Mouse (Mus musculus): ENCODE measurements at regions not wholly inside any gene's neighbourhood (a gene's known extent, or its start where the extent isn't known, plus 50 kb on each side); places are given as distances from the start of the nearest gene placed in this dataset.

DNA sequence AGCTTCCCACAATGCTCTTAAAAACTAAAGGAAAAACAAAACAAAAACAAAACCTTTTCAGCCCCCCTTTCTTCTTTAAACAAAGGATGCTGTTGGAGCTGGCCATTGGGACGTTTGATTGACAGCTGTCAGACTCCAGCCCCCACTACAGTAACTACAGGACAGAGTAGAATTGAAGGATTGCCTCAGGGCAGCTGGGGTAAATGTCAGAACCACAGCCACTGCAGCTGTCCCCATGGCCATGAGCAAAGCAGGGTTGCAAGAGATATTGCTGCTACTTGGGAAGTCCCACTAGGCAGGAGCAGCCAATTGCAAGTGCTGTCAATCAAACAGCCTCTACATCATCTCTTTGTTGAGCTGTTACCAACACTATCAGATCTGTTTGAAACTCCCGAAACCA lies 911.8 kb downstream of the Fam19a2 start:
- no peak overlapping the region for H3K27ac ChIP-seq
- no peak overlapping the region for H3K9ac ChIP-seq (replicated peaks)
- 63% methylated on average over 2 of the region's 2 CpGs for WGBS
- H3K36me3 ChIP-seq, result no peaks in the 10 kb centered on the region
- no peak for ATAC-seq (ENCODE audit: insufficient number of reproducible peaks, insufficient read depth, low FRiP score, low TSS enrichment, low read depth)
- no peak overlapping the region for H3K4me2 ChIP-seq
- no peaks in the 10 kb centered on the region for H3K9me3 ChIP-seq
- H3K4me1 ChIP-seq (replicated peaks), result no peaks in the 10 kb centered on the region
- no peak overlapping the region for H3K4me3 ChIP-seq (replicated peaks)
- no peaks in the 10 kb centered on the region for H3K27me3 ChIP-seq

DNA sequence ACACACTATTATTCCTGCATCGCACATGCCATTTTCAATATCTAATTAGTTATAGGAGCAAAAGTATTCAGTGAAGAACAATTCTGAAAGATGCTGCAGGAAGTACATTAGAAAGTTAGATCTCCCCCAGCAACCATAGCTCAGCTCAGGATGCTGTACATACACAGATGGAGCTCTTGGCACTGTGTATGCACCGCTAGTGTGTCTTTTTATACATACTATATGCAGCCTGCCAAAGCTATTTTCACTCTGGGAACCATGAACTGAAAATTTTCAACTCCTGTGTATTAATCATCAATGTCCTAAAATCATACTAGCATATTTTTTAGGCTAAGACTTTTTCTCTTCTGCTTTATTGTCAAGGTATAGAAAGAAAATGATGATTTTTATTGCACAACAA lies 944.5 kb downstream of the Fam19a2 start:
- H3K9me3 ChIP-seq, result no peaks in the 10 kb centered on the region

DNA sequence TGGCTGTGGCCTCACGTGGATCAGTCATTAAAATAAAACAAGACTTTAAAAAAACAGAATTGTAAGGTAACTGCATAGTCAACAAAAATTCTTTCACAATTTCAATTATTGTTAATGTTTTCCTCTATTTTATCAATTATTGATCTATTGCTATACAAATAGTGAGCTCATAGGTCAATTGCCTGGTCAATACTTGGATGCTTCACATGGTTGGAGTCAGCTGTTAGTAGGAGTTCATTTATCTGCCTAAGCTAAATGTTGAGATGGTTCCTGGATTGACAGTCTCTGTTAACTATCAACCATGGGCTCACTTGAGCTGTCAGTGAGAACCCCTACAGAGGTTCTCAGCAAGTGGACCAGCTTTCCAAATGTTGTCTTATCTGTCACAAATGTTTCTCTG lies 955.7 kb downstream of the Fam19a2 start:
- 81% methylated on average over 1 of the region's 1 CpGs for WGBS
- Histone ChIP-seq H3K36me3 (no peaks in the 10 kb centered on the region), H3K9ac (replicated peaks) (no peak overlapping the region), H3K9me3 (no peaks in the 10 kb centered on the region), H3K4me3 (replicated peaks) (no peak overlapping the region), H3K27ac (no peak overlapping the region), H3K4me1 (replicated peaks) (no peaks in the 10 kb centered on the region), H3K27me3 (no peaks in the 10 kb centered on the region), H3K4me2 (no peak overlapping the region)
- ATAC-seq (ENCODE audit: insufficient number of reproducible peaks, insufficient read depth, low FRiP score, low TSS enrichment, low read depth), result no peak

More for the DNA sequence above, 944.5 kb downstream of the Fam19a2 start:
- no peak for ATAC-seq (ENCODE audit: insufficient number of reproducible peaks, insufficient read depth, low FRiP score, low TSS enrichment, low read depth)
- no peak overlapping the region for H3K27ac ChIP-seq
- WGBS, result 91% methylated on average over 2 of the region's 2 CpGs
- H3K9ac ChIP-seq (replicated peaks), result no peak overlapping the region
- H3K4me3 ChIP-seq (replicated peaks), result no peak overlapping the region
- no peaks in the 10 kb centered on the region for H3K27me3 ChIP-seq
- no peaks in the 10 kb centered on the region for H3K4me1 ChIP-seq (replicated peaks)
- no peaks in the 10 kb centered on the region for H3K36me3 ChIP-seq
- no peak overlapping the region for H3K4me2 ChIP-seq

DNA sequence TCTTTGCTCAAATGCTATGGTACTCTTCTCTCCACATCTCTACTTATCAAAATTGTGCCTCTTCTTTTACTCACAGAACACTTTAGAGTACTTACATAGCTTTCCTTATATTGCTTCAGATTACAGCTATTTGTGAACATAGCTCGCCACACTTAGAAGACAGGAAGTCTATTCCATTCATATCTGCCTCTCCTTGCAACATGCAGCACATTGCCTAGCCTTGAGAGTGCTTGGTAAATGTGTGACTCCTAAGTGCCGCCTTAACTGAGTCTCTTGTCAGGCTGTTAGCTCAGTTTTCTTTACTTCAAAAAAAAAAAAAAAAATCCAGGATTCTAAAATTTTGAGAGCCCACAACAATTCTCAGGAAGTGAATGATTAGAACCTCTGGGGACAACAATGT lies 958.3 kb downstream of the Fam19a2 start:
- H3K27me3 ChIP-seq, result no peaks in the 10 kb centered on the region
- ATAC-seq (ENCODE audit: insufficient number of reproducible peaks, insufficient read depth, low FRiP score, low TSS enrichment, low read depth), result no peak
- H3K9ac ChIP-seq (replicated peaks), result no peak overlapping the region
- no peak overlapping the region for H3K4me2 ChIP-seq
- H3K27ac ChIP-seq, result no peak overlapping the region
- H3K36me3 ChIP-seq, result no peaks in the 10 kb centered on the region
- H3K4me1 ChIP-seq (replicated peaks), result no peaks in the 10 kb centered on the region
- WGBS, result 73% methylated on average over 2 of the region's 2 CpGs
- H3K9me3 ChIP-seq, result no peaks in the 10 kb centered on the region
- H3K4me3 ChIP-seq (replicated peaks), result no peak overlapping the region

DNA sequence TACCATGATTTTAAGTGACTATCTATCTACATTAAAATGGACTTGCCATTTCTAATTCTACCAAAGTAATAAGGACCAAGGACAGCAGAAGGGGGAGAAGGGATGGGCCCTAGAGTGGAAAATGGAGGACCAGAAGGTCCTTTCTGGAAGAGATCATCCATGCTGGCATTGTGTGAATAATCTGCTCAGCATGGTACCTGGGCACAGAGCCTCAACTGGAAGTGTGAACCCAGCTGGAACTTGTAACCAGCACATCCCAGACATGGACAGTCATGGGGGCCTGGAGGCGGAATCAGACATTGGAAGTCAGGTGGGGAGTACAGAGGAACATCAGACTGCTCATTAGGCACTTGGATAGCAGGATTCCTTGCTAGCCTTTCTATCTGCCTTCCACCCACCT lies 963.3 kb downstream of the Fam19a2 start:
- no peak overlapping the region for H3K4me2 ChIP-seq
- H3K27me3 ChIP-seq, result no peaks in the 10 kb centered on the region
- H3K9ac ChIP-seq (replicated peaks), result no peak overlapping the region
- no peak overlapping the region for H3K27ac ChIP-seq
- H3K4me1 ChIP-seq (replicated peaks), result no peaks in the 10 kb centered on the region
- no peak overlapping the region for H3K4me3 ChIP-seq (replicated peaks)
- H3K9me3 ChIP-seq, result no peaks in the 10 kb centered on the region
- WGBS, result 87% methylated on average over 1 of the region's 1 CpGs
- ATAC-seq (ENCODE audit: insufficient number of reproducible peaks, insufficient read depth, low FRiP score, low TSS enrichment, low read depth), result no peak
- H3K36me3 ChIP-seq, result no peaks in the 10 kb centered on the region

DNA sequence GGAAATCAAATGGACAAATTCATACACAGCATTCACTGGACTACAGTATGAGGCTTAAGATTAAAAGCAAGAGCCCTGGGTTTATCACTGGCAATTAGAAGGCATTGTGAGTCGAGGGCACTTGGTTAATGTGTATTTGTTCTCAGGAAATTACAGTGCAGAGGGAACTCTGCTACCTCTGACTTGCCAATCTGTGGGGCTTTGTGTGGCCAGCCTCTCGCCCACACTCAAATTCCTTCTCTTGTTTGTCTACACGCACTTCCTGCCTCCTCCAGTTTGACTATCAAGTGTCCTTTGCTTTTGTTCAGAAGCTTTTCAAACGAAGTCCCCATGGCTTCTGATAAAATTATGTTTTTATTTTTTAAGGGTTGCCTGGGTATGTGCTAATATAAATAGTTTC lies 985.6 kb downstream of the Fam19a2 start:
- Histone ChIP-seq H3K4me3 (replicated peaks) (no peak overlapping the region), H3K9me3 (no peaks in the 10 kb centered on the region), H3K9ac (replicated peaks) (no peak overlapping the region), H3K27ac (no peak overlapping the region), H3K27me3 (no peaks in the 10 kb centered on the region), H3K4me1 (replicated peaks) (no peaks in the 10 kb centered on the region), H3K4me2 (no peak overlapping the region), H3K36me3 (no peaks in the 10 kb centered on the region)
- no peak for ATAC-seq (ENCODE audit: insufficient number of reproducible peaks, insufficient read depth, low FRiP score, low TSS enrichment, low read depth)
- 48% methylated on average over 4 of the region's 4 CpGs for WGBS

DNA sequence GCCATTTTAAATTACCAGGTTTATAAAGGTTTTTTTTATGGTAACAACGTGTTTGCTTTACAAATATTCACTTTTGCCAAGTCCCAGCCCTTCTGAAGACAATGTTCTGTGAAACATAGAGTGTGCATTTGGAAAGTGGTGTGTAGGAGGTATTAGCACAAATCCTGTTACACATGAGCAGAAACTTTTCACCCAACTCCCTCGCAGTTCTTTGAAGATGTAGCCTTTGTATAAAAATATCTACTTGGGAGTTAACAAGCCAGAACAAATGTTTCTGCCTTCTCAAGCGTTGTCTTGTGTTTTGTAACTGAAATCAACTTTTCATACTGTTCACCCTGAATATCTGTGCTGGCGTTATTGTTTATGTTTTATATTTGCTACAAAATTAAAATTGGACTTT lies 986.2 kb downstream of the Fam19a2 start:
- Histone ChIP-seq H3K9ac (replicated peaks) (no peak overlapping the region), H3K4me2 (no peak overlapping the region), H3K36me3 (no peaks in the 10 kb centered on the region), H3K4me3 (replicated peaks) (no peak overlapping the region), H3K27ac (no peak overlapping the region), H3K27me3 (no peaks in the 10 kb centered on the region), H3K4me1 (replicated peaks) (no peaks in the 10 kb centered on the region), H3K9me3 (no peaks in the 10 kb centered on the region)
- 79% methylated on average over 4 of the region's 4 CpGs for WGBS
- no peak for ATAC-seq (ENCODE audit: insufficient number of reproducible peaks, insufficient read depth, low FRiP score, low TSS enrichment, low read depth)

DNA sequence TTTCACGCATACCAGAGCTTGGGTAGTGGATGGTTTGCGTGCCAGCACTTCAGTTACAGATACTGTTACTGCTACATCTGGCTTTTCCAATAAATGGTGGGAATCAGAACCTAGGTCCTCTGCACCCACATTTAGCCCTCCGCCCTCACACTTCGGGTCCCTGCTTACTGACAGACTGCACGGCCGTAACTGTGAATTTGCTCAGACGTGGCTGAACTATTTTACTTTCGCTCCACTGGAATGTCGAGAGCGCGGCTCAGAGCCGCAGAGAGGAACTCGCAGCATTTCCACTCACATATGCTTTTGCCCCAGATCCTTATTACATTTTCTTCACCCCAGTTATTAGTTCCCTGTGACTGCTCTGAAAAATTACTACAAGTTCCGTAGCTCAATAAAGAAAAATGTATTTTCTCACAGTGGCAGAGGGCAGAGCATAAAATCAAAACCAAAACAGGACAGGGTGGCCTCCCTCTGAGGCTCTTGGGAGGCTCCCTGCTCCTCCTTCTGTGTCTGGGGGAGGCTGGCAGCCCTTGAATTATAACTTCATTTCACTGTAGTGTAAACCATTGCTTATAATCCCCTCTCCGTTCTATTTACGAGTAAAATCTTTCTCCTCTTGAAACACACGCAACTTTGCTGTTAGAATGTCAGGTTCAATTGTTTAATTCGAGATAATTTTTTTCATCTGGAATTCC lies 1024.7 kb downstream of the Fam19a2 start:
- H3K9me3 ChIP-seq, result no peaks in the 10 kb centered on the region
- H3K4me2 ChIP-seq, result peak overlapping the region; percentile 29
- H3K4me3 ChIP-seq (replicated peaks), result no peak overlapping the region
- no peak overlapping the region for H3K9ac ChIP-seq (replicated peaks)
- no peak overlapping the region for H3K27ac ChIP-seq
- no peaks in the 10 kb centered on the region for H3K27me3 ChIP-seq
- no peaks in the 10 kb centered on the region for H3K36me3 ChIP-seq
- WGBS, result 55% methylated on average over 18 of the region's 18 CpGs
- no peaks in the 10 kb centered on the region for H3K4me1 ChIP-seq (replicated peaks)
- ATAC-seq (ENCODE audit: insufficient number of reproducible peaks, insufficient read depth, low FRiP score, low TSS enrichment, low read depth), result 0 out of 2 replicates have a peak, but pooled peaks have one; percentile 26

DNA sequence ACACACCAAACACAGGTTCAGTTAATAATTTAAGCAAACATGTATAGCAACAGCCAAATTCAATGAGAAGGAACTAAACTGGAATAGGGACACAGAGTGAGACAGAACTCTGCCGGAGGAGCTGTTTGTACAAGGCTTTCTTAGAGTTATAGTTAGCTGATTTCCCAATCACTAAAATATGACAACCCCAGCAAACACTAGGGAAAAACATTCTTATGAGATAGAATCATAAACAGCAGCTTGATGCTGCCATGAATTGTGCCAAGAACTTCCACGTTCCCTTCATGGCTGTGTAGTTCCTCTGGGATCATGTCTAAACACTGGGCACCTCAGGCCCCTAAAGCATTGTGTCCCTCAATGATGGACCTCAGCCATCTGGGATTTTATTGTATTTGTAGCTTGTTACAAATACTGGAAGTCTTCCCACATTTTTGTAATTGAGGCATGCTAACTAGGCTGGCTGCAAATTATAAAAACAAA lies 1033.4 kb downstream of the Fam19a2 start:
- no peak for ATAC-seq (ENCODE audit: insufficient number of reproducible peaks, insufficient read depth, low FRiP score, low TSS enrichment, low read depth)
- Histone ChIP-seq H3K27me3 (no peaks in the 10 kb centered on the region), H3K27ac (no peak overlapping the region), H3K4me2 (no peak overlapping the region), H3K36me3 (no peaks in the 10 kb centered on the region), H3K4me3 (replicated peaks) (no peak overlapping the region), H3K4me1 (replicated peaks) (no peaks in the 10 kb centered on the region), H3K9me3 (no peaks in the 10 kb centered on the region), H3K9ac (replicated peaks) (no peak overlapping the region)
- WGBS, result 89% methylated on average over 2 of the region's 2 CpGs

DNA sequence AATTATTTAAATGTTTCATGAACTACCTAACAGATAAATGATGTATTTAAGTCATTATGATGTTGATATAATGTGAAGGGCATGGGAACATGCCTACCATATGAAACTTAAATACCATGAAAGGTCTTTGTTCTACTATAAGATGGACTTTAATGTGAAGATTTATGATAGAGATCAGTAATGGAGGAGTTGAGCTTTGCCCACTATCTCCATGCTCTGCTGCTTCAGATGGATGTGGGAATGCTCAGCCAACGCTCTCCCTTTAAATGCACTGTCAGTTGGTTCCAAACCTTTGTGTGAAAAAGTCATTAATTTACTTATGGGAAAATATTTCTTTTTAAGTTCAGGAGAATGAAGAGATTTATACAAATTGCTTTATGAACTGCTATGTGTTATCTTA lies 1040.9 kb downstream of the Fam19a2 start:
- Histone ChIP-seq H3K4me3 (replicated peaks) (no peak overlapping the region), H3K27ac (no peak overlapping the region)
- no peak for ATAC-seq (ENCODE audit: insufficient number of reproducible peaks, insufficient read depth, low FRiP score, low TSS enrichment, low read depth)

DNA sequence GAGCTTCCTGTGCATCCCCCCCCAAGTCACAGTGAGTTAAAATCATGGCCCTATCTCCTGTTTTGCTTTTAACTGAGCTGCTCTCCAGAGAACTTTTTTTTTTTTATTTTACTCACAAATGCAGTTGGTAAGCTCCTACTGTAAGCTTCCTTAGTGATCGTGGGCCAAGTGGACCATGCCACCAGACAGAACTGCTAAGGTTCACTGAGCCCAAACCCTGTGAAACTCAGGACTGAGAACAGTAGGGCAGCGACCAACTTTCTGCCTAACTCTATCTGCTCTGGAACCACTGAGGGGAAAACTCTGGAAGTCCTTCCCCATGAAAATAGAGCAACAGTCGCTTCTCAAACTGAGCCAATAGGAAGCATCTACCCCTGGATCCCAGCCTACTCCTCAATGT lies 1041.8 kb downstream of the Fam19a2 start:
- no peak overlapping the region for H3K4me2 ChIP-seq
- 88% methylated on average over 3 of the region's 3 CpGs for WGBS
- no peaks in the 10 kb centered on the region for H3K4me1 ChIP-seq (replicated peaks)
- H3K36me3 ChIP-seq, result no peaks in the 10 kb centered on the region
- no peak overlapping the region for H3K27ac ChIP-seq
- H3K9me3 ChIP-seq, result no peaks in the 10 kb centered on the region
- no peak overlapping the region for H3K9ac ChIP-seq (replicated peaks)
- ATAC-seq (ENCODE audit: insufficient number of reproducible peaks, insufficient read depth, low FRiP score, low TSS enrichment, low read depth), result no peak
- H3K4me3 ChIP-seq (replicated peaks), result no peak overlapping the region
- H3K27me3 ChIP-seq, result no peaks in the 10 kb centered on the region

More for the DNA sequence above, 1040.9 kb downstream of the Fam19a2 start:
- WGBS, result 86% methylated on average over 1 of the region's 1 CpGs
- no peak overlapping the region for H3K9ac ChIP-seq (replicated peaks)
- H3K4me1 ChIP-seq (replicated peaks), result no peaks in the 10 kb centered on the region
- H3K9me3 ChIP-seq, result no peaks in the 10 kb centered on the region
- H3K27me3 ChIP-seq, result no peaks in the 10 kb centered on the region
- no peaks in the 10 kb centered on the region for H3K36me3 ChIP-seq
- H3K4me2 ChIP-seq, result no peak overlapping the region

DNA sequence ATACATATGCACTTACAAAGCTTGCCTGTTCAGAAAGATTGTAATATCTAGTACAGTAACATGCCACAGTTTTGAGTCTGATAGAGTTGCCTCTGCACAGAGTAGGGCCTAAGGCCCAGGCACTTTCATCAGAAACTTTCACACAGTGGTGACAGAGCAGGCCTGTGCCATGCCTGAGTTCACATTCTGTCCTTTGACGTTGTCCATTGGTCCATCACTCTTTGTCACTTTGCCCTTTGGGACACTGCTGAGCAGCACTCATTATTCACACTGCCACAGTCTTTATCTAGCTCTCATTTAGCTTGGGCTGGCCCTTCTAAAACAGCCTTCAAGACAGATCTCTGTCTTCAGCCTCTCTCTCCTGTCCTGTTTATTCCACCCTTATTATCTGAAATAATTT lies 1055.0 kb downstream of the Fam19a2 start:
- Histone ChIP-seq H3K4me2 (no peak overlapping the region), H3K36me3 (no peaks in the 10 kb centered on the region), H3K4me1 (replicated peaks) (peaks cover 3% of the 10 kb centered on the region; the same call in 1 of the 2 replicates), H3K9ac (replicated peaks) (no peak overlapping the region), H3K27me3 (no peaks in the 10 kb centered on the region), H3K27ac (no peak overlapping the region), H3K4me3 (replicated peaks) (no peak overlapping the region), H3K9me3 (no peaks in the 10 kb centered on the region)
- 56% methylated on average over 1 of the region's 1 CpGs for WGBS
- ATAC-seq (ENCODE audit: insufficient number of reproducible peaks, insufficient read depth, low FRiP score, low TSS enrichment, low read depth), result no peak
